Mouse (Mus musculus) heart, adult 2 months (tissue): ENCODE data around the gene Dmpk.

Experiments used
- CTCF ChIP-seq: fragments of 200-600 bp; IDR thresholded peaks from 2 replicates; pipeline ENCODE4 v1.8.1; 2022; ENCODE audit warnings: antibody characterized with exemption, mild to moderate bottlenecking, moderate library complexity
- EP300 ChIP-seq: fragments of 200-500 bp; IDR thresholded peaks from 2 replicates; pipeline ENCODE4 v1.6.1; 2011; ENCODE audit warnings: low read depth, low read length, control low read depth; ENCODE audit not compliant: insufficient read depth
- POLR2A ChIP-seq: fragments of 200-500 bp; IDR thresholded peaks from 2 replicates; pipeline ENCODE4 v1.6.1; 2011; ENCODE audit warnings: mild to moderate bottlenecking, low read depth, low read length, control low read depth; ENCODE audit not compliant: insufficient read depth

- TF ChIP-seq POLR2A, result no peak
- no peak for TF ChIP-seq CTCF
- 0 out of 2 replicates have a peak, but pooled peaks have one; percentile 42 for TF ChIP-seq EP300
Observed at GRCm38 (mm10) chr7:19086042-19086441, 2.4 kb downstream of the Dmpk start.
